In the genomic region with DNA sequence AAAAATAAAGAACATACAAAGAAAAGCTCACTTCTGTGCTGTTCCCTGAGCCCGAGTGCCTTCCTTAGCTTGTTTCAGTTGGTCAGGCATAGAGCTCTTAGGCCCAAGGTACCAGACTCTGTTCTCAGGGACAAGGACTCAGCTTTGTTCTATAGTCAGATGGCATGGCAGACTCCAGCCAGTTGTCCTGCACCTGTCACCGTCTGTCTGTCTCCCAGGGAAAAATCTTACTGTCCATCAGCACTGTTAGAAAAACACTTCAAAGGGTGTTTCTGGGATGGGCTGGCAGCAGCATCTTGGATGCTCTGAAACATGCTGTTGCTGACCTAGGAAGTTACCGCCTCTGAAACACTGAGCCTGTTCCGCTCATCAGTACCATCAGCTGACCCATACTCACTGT, we compare ENCODE assay signal across 25 mouse cellular contexts.
"Had no signal": no experiment of that assay in that cellular context is flagged by ENCODE, and none has a peak within 500 bp of the region (broad histone marks: within the 10 kb centered on the region; RNA-seq: fewer than 3 reads in every experiment).

No protein-coding gene starts in this region.

- H3K27me3 ChIP-seq: heart, embryonic 12.5 days; hindbrain, embryonic 12.5 days; kidney, embryonic 15.5 days; limb, embryonic 12.5 days; limb, embryonic 15.5 days; liver, embryonic 12.5 days had no signal

- DNase-seq: gastrocnemius, postnatal 14 days; heart, adult 18-20 months; heart, postnatal 10 days; heart, postnatal 4 days; kidney, adult 11 months; kidney, adult 2 months; kidney, adult 9 months; kidney, postnatal 14 days; kidney, postnatal 36 days; layer of hippocampus, adult 9-11 months; layer of hippocampus, postnatal 36 days; left cerebral cortex, postnatal 4 days had no signal

- H3K27ac ChIP-seq: heart, embryonic 10.5 days; hindbrain, embryonic 10.5 days; hindbrain, embryonic 12.5 days; hindbrain, embryonic 14.5 days; hindbrain, postnatal 0 days; kidney, embryonic 15.5 days; kidney, postnatal 0 days; limb, embryonic 12.5 days; limb, embryonic 15.5 days; liver, embryonic 12.5 days; liver, embryonic 14.5 days had no signal

- H3K4me3 ChIP-seq: heart, embryonic 10.5 days; heart, embryonic 12.5 days; hindbrain, embryonic 10.5 days; hindbrain, embryonic 12.5 days; kidney, embryonic 15.5 days; limb, embryonic 12.5 days; limb, embryonic 15.5 days; liver, embryonic 12.5 days had no signal

- H3K9me3 ChIP-seq: heart, embryonic 10.5 days; heart, embryonic 12.5 days; hindbrain, embryonic 10.5 days; hindbrain, embryonic 12.5 days; kidney, embryonic 15.5 days; limb, embryonic 15.5 days; liver, embryonic 12.5 days had no signal

- H3K36me3 ChIP-seq: heart, embryonic 10.5 days; heart, embryonic 12.5 days; hindbrain, embryonic 10.5 days; hindbrain, embryonic 12.5 days; kidney, embryonic 15.5 days; limb, embryonic 12.5 days; limb, embryonic 15.5 days; liver, embryonic 12.5 days had no signal

- H3K4me2 ChIP-seq: heart, embryonic 12.5 days; hindbrain, embryonic 12.5 days; hindbrain, embryonic 14.5 days; kidney, embryonic 15.5 days; limb, embryonic 12.5 days; limb, embryonic 15.5 days; liver, embryonic 12.5 days had no signal

- H3K9ac ChIP-seq: heart, embryonic 12.5 days; hindbrain, embryonic 12.5 days; hindbrain, embryonic 14.5 days; kidney, embryonic 15.5 days; limb, embryonic 12.5 days; limb, embryonic 15.5 days; liver, embryonic 12.5 days; liver, embryonic 14.5 days had no signal

- H3K4me1 ChIP-seq: heart, embryonic 10.5 days; hindbrain, embryonic 10.5 days; hindbrain, embryonic 12.5 days; kidney, embryonic 15.5 days; limb, embryonic 12.5 days; limb, embryonic 15.5 days; liver, embryonic 12.5 days had no signal

- ATAC-seq: hindbrain, postnatal 0 days; intestine, embryonic 16.5 days; liver, embryonic 12.5 days had no signal
